Mouse (Mus musculus): ENCODE data around the gene Aco1. TPM values are rescaled to one million over a fixed set of nuclear protein-coding genes. Genes with fewer than 3 reads are reported as not detected.

The Aco1 gene
- polyA plus RNA-seq, 1 experiment, result 6.8 TPM

- no peaks in the 10 kb centered on the region for H3K27me3 ChIP-seq (ENCODE audit: control insufficient read depth, insufficient read depth, low read length)
- TF ChIP-seq CTCF (IDR thresholded peaks at IDR 0.05; ENCODE audit: control insufficient read depth, insufficient read depth, insufficient replicate concordance, low read depth, low read length) (no peak), POLR2A (IDR thresholded peaks at IDR 0.05; ENCODE audit: control insufficient read depth, low read depth, low read length) (no peak)
- no peaks in the 10 kb centered on the region for H3K36me3 ChIP-seq (ENCODE audit: control insufficient read depth, insufficient read depth, low read length)
- peaks cover 2% of the 10 kb centered on the region; the same call in 1 of the 2 replicates for H3K4me1 ChIP-seq (ENCODE audit: control insufficient read depth, insufficient read depth, low read length)
- H3K4me3 ChIP-seq (ENCODE audit: control insufficient read depth, low read depth, low read length), result no peak overlapping the region
- H3K27ac ChIP-seq (ENCODE audit: control insufficient read depth, insufficient read depth, low read depth, low read length), result no peak overlapping the region
These were observed 85.0 kb downstream of the Aco1 start for GRCm38 (mm10) chr4:40227886-40228285.

DNA sequence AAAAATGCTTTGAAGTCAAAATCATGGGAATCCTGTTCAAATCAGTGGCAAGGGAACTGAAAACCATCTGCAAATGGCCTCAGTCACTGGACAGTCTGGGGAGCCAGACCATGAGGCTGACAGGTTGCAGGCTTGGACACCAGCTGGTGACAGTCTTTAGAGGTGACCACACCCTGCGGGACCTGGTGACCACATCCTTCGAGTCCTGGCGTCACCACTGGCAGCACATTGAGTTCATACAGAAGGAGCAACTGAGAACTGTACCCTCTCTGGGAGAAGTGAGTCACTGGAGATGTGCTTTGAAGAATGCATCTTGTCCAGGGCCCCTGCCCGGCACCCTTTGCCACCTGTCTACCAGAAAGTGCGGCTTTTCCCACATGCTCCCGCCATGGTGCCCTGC, 86.8 kb downstream of the Aco1 start:
- H3K27ac ChIP-seq (ENCODE audit: control insufficient read depth, insufficient read depth, low read depth, low read length), result no peak overlapping the region
- TF ChIP-seq CTCF (IDR thresholded peaks at IDR 0.05; ENCODE audit: control insufficient read depth, insufficient read depth, insufficient replicate concordance, low read depth, low read length) (no peak), POLR2A (IDR thresholded peaks at IDR 0.05; ENCODE audit: control insufficient read depth, low read depth, low read length) (no peak)
- H3K36me3 ChIP-seq (ENCODE audit: control insufficient read depth, insufficient read depth, low read length), result no peaks in the 10 kb centered on the region
- no peak overlapping the region for H3K4me3 ChIP-seq (ENCODE audit: control insufficient read depth, low read depth, low read length)
- H3K4me1 ChIP-seq (ENCODE audit: control insufficient read depth, insufficient read depth, low read length), result peaks cover 2% of the 10 kb centered on the region; the same call in 1 of the 2 replicates
- H3K27me3 ChIP-seq (ENCODE audit: control insufficient read depth, insufficient read depth, low read length), result no peaks in the 10 kb centered on the region

- no peaks in the 10 kb centered on the region for H3K27me3 ChIP-seq (ENCODE audit: control insufficient read depth, insufficient read depth, low read length)
- no peak overlapping the region for H3K27ac ChIP-seq (ENCODE audit: control insufficient read depth, insufficient read depth, low read depth, low read length)
- TF ChIP-seq POLR2A (IDR thresholded peaks at IDR 0.05; ENCODE audit: control insufficient read depth, low read depth, low read length), result no peak
- TF ChIP-seq CTCF (IDR thresholded peaks at IDR 0.05; ENCODE audit: control insufficient read depth, insufficient read depth, insufficient replicate concordance, low read depth, low read length), result no peak
- H3K4me3 ChIP-seq (ENCODE audit: control insufficient read depth, low read depth, low read length), result no peak overlapping the region
- no peaks in the 10 kb centered on the region for H3K36me3 ChIP-seq (ENCODE audit: control insufficient read depth, insufficient read depth, low read length)
- no peaks in the 10 kb centered on the region for H3K4me1 ChIP-seq (ENCODE audit: control insufficient read depth, insufficient read depth, low read length)
These were observed 90.3 kb downstream of the Aco1 start for GRCm38 (mm10) chr4:40233062-40233664.

DNA sequence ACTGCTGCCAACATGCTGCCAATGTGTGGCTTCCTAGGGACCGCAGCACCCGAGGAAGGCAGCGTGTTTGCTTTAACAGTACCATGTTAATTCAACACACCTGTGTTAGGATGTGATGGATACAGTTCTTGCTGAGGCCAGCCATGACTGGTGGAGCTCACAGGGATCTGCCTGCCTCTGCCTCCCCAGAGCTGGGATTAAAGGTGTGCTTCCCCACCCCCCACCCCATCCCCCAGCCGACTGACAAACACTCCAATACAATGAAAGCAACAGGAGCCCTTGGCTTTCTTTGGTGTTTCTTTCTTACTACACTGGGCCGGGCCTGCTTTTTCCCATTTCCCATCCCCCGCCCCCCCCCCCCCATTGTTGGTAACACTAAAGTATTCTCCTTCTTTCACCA, 91.4 kb downstream of the Aco1 start:
- H3K36me3 ChIP-seq (ENCODE audit: control insufficient read depth, insufficient read depth, low read length), result no peaks in the 10 kb centered on the region
- no peaks in the 10 kb centered on the region for H3K27me3 ChIP-seq (ENCODE audit: control insufficient read depth, insufficient read depth, low read length)
- no peak for TF ChIP-seq POLR2A (IDR thresholded peaks at IDR 0.05; ENCODE audit: control insufficient read depth, low read depth, low read length)
- no peak for TF ChIP-seq CTCF (IDR thresholded peaks at IDR 0.05; ENCODE audit: control insufficient read depth, insufficient read depth, insufficient replicate concordance, low read depth, low read length)
- peaks cover 4% of the 10 kb centered on the region; the same call in 1 of the 2 replicates for H3K4me1 ChIP-seq (ENCODE audit: control insufficient read depth, insufficient read depth, low read length)
- no peak overlapping the region for H3K27ac ChIP-seq (ENCODE audit: control insufficient read depth, insufficient read depth, low read depth, low read length)
- H3K4me3 ChIP-seq (ENCODE audit: control insufficient read depth, low read depth, low read length), result no peak overlapping the region

GRCm38 (mm10) chr4:40236829-40237228, 93.9 kb downstream of the Aco1 start:
- Histone ChIP-seq H3K27ac (ENCODE audit: control insufficient read depth, insufficient read depth, low read depth, low read length) (no peak overlapping the region), H3K4me1 (ENCODE audit: control insufficient read depth, insufficient read depth, low read length) (peaks cover 13% of the 10 kb centered on the region), H3K36me3 (ENCODE audit: control insufficient read depth, insufficient read depth, low read length) (no peaks in the 10 kb centered on the region), H3K4me3 (ENCODE audit: control insufficient read depth, low read depth, low read length) (no peak overlapping the region), H3K27me3 (ENCODE audit: control insufficient read depth, insufficient read depth, low read length) (no peaks in the 10 kb centered on the region)
- no peak for TF ChIP-seq POLR2A (IDR thresholded peaks at IDR 0.05; ENCODE audit: control insufficient read depth, low read depth, low read length)
- no peak for TF ChIP-seq CTCF (IDR thresholded peaks at IDR 0.05; ENCODE audit: control insufficient read depth, insufficient read depth, insufficient replicate concordance, low read depth, low read length)

GRCm38 (mm10) chr4:40238483-40239408, 95.9 kb downstream of the Aco1 start:
- no peaks in the 10 kb centered on the region for H3K27me3 ChIP-seq (ENCODE audit: control insufficient read depth, insufficient read depth, low read length)
- peak overlapping the region; percentile 48 for H3K4me3 ChIP-seq (ENCODE audit: control insufficient read depth, low read depth, low read length)
- H3K27ac ChIP-seq (ENCODE audit: control insufficient read depth, insufficient read depth, low read depth, low read length), result peak overlapping the region; percentile 39; the same call in 1 of the 2 replicates
- peaks cover 13% of the 10 kb centered on the region for H3K4me1 ChIP-seq (ENCODE audit: control insufficient read depth, insufficient read depth, low read length)
- H3K36me3 ChIP-seq (ENCODE audit: control insufficient read depth, insufficient read depth, low read length), result no peaks in the 10 kb centered on the region
- TF ChIP-seq CTCF (IDR thresholded peaks at IDR 0.05; ENCODE audit: control insufficient read depth, insufficient read depth, insufficient replicate concordance, low read depth, low read length) (no peak), POLR2A (IDR thresholded peaks at IDR 0.05; ENCODE audit: control insufficient read depth, low read depth, low read length) (no peak)

All from testis, adult 2 months (tissue).